Mouse (Mus musculus) monocyte, adult 2 months (primary cell): Measurements from ENCODE around the gene 4930426L09Rik.
A peak's percentile ranks its signal among the peaks of the same experiment; 100 is the strongest.

ENCODE experiments used
- DNase-seq, 2 experiments: peaks; one replicate each; pipeline ENCODE4 v3.0.0; 2022; ENCODE audit warnings: low spot score in 2 of 2, low read depth in 1 of 2

Gene 4930426L09Rik

DNA sequence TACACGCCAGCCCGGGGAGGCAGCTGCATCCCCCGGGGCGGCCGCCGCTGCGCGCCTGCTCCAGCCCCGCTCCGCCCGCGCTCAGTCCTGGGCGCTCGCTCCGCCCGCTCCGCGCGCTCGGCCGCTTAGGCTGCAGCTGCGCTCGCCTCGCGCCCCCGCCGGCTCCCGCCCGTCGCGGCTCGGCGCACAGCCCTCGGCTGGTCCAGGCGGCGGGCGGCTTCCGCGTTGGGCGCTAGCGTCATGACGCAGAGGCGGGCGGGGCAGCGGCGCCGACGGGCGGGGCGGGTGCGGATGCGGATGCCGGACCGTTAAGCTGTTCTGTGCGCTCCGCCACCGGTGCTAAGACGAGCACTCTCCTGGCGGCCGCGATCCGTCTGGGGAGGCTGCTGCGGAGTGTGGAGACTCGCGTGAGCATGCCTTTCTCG lies at the start of gene 4930426L09Rik, which contains the start of gene Pip4k2a:
Gene 4930426L09Rik (plus strand): TSS at position 290 of the 425 bp plus-strand sequence.
Gene Pip4k2a (minus strand): TSS at position 73 of the 425 bp plus-strand sequence.
- peak; percentile 86 to 91 for DNase-seq

DNA sequence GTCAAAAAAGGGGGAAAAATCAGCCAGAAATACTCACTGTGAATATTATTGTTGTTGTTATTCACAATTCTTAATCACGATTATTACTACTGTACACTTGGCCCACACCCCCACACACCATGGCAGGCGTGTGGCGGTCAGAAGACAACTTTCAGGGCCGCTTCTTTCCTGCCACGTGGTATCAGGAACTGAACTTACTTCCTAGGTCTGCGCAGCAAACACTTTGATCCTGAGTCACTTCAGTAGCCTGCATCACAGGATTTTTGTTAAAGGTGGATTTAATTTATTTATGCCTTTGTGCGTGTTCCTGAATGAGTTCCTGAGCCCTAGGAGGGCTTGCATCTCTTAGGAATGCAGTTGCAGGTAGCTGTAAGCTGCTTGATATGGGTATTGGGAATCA lies 49.4 kb upstream of the 4930426L09Rik start:
- no peak for DNase-seq

DNA sequence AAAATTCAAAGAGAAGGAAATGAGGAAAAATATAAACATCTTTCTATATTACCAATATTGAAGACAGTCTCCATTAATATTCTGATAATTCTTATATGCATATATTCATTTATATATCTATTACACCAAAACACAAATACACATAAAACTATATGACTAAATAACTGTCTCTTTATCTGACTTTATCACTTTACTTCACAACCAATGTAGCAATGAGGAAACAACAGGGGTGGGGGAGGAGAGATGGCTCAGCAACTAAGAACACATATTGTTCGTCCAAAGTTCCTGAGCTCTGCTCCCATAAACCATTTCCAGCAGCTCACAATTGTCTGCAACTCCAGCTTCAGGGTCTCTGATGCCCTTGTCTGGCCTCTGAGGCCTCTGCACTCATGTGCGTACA lies 47.4 kb upstream of the 4930426L09Rik start:
- no peak for DNase-seq

DNA sequence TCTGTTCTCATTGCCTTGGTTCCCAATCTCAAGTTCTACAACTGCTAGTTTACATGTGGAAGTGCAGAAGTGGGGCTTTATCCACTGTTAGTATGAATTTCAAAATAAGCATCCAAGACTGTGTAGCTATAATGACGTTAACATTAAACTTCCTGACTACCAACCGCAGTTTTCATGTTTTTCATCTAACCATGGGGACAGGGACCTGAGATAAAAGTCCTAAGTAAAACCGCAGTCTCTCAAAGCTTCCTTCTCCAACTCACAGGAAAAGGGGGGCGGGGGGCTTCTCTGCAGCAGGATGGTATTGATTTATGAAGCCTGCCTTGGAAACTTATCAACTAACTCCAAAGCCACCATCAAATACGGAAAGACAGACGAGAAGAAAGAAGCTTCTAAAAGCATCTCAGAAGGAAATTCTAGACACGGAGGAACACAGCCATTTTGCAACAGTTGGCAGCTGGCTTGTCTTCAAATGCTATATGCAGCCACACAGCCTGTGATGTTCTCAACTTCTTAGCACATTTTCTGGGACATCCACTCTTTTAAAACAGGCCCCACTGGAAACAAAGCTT lies 46.0 kb upstream of the 4930426L09Rik start:
- DNase-seq, result no peak

DNA sequence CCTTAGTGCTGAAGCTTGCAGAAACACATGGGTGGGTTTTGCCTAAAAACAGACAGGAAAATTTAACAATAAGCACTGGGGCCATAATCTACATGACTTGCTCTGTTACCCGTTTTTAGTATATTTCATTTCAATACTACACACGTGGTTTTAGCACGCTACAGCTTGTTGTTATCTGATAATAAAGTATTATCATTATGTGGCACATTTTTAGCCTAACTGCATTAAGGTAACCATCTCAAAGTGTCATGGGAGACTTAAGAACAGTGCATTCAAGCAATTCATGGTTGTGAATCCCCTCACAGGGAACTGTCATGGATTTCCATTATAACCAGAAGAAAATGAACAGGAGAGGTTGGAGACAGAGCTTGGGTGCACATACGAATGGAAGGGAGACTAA lies 43.7 kb upstream of the 4930426L09Rik start:
- DNase-seq, result no peak

DNA sequence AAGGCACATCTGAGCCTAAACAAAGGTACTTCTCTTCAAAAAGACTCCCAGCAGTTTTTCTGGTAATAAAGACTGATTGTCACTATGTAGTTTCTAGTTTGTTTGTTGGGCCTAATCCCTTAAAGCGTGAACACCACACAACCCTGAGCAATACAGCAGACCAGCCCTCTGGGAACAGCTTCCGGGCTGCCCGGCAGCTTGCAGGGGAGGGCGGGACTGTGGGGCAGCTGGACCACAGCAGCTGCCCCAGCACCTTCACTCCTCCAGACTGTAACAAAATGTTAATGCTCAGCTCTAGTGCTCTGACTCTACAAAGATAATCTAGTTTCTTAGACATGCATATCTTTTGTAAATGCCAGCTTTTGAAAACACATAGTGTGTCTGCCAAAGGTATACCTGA lies 43.1 kb upstream of the 4930426L09Rik start:
- no peak for DNase-seq

DNA sequence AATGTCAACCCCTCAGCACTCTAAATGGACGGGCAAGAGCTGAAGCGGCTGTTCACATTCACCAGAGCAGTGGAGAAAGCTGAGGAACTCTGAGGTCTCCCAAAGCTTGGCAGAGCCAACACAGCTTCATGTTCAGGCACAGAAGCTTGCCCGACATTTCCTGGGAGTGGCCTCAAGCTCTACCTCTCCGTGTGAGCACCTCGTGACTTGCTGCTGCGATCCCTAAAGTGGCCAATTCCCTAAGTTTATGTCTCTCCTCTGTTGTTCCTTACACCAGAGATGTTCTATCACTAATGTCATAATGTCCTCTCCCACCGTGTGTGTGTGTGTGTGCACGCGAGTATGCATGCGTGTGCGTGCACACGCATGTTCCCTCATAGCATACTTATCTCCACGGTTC lies 42.5 kb upstream of the 4930426L09Rik start:
- DNase-seq, result no peak

DNA sequence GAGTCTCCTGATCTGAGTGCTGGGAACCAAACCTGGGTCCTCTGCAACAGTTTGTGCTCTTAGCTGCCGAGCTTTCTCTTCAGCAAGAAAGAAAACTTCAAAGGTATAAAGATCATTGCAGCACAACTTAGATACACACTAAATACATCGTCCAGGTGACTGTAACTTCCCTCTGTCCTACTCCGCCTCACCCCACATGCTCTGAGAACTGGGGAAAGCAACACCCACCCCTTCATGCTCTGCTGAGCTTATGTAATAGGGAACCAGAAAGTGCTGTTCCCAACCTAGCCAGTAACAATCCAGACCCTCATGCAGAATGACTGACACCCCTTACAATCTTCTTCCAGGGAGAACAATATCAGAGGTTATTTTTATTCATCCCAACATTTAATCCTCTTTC lies 41.7 kb upstream of the 4930426L09Rik start:
- DNase-seq, result no peak

DNA sequence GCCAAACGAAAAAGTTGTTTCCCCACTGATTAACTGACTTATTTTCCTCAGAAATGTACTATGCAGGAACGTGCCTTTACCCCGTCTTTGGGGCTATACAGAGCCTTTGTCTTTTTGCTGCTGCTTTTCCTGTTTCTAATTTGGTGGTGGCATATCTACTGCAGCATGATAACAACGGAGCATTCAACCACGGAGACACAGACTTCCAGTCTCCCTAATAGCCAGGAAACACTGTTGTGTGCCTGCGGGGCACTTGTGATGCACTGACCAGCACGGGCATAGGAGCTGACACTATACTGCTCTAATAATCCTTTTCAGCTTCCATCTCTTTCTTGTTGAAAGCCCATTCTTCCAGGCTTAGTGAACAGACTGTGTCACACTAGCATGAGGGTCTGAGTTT lies 41.2 kb upstream of the 4930426L09Rik start:
- no peak for DNase-seq

DNA sequence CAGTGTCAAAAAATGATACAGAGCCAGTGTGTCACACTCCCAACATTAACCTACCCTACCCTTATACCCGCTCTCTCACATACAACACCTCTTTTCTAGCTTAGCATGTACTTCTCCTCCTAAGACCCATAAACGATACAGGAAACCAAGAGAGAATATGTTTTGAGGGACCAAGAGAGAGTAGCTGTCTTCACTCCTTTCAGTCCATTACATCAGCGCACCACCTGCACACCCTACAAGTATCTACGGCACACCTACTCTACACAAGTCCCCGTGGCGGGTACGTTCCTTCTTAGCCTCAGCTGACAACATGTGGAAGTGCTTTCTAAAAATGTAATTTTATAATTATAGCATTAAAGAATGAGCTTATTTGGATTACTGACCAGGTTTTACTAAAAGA lies 40.7 kb upstream of the 4930426L09Rik start:
- DNase-seq, result no peak

DNA sequence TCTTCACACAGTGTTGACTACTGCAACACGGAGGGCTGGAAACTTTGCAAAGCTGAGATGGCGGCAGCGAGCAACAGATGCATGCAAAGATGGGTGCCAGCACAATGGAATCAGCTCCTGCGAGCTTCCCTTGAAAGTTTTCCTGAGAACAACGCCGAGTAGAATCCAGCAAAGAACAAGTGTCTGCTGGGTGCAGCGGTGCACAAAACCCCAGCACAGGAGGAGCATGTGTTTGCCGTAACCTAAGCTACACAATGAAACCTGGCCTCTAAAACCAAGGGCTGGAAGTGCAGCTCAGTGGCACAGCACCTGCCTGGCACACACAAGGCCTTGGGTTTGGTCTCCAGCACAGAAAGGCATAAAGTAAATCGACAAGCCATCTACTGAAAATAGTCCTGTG lies 40.1 kb upstream of the 4930426L09Rik start:
- DNase-seq, result no peak

DNA sequence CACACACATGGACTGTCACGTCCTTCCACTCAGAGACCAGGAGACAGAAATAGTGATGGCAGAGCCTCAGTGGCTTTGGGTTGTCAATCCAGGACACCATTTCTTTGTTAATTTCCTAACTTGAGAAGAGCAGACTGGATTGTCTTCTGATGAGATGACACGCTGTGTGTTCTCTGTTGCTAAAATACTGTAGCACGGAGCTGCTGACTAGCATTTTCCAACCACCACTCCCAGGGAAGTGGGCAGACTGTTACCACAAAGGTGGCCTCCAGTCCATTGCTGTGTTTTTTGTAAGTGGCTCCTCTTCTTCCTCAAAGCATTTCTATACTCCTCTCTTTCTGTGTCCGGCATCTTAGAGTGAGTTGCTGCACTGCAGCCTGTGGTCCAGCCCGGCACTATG lies 39.6 kb upstream of the 4930426L09Rik start:
- DNase-seq, result no peak

DNA sequence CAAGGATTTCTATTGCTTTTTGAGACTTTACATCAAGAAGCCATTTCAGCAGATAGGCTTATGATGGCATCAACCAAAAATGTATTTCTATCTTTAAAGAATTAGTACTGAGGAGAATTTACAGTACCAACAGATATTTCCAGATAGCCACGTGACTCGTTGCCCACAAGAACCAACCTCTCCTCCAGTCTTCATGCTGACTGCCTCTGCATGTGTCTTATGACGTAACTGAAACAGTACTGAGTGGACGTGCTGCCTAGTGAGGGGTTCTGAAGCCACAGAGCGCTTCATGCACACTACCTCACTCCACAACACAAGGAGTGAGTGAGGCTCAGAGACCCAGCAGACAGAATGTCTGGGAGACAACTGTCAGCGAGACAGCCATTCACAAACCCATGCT lies 39.1 kb upstream of the 4930426L09Rik start:
- no peak for DNase-seq

DNA sequence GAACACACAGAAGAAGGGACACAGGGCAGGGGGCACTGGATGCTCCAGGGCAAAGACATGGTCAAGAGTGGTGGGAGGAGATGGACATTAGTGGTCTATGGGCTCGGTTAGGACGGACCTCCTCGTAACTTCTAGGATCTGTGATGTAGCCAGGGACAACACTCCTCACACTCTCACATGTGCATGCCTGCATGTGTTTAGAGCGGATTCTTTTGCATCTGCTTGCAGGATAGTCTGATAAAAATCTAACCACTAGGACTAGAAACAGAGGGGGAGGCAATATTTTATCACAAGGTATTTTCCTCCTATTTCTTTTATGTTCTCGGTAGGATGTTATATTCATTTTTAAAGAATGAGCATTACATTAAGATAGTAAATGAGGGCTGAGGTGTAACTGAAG lies 38.6 kb upstream of the 4930426L09Rik start:
- DNase-seq, result no peak

DNA sequence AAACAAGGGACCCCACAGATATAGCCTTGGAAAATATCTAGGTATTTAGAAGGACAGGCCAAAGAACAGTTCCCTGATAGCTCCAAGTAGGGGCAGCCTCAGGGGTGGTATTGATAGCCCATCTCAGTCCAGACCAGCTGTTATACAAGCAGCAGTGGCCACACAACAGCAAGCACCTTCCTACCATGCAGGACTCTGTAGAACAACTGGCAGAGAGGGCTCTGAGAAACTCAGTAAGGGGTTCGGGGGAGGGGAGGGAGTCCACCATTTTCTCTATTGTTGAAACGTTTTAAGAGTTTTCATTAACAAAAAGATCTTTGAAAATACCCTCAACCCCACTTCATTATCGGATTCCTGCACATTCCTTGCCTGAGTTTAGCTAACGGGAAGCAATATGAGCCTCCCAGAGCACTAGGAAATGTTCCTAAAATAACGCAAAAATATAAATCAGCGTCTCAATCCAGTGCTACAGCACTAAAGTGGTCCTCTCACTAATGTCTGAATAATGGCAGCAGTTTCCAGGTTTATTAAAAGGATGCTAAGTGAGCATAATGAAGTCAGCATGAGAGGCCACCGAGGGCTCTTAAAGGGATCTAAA lies 37.7 kb upstream of the 4930426L09Rik start:
- DNase-seq, result no peak

DNA sequence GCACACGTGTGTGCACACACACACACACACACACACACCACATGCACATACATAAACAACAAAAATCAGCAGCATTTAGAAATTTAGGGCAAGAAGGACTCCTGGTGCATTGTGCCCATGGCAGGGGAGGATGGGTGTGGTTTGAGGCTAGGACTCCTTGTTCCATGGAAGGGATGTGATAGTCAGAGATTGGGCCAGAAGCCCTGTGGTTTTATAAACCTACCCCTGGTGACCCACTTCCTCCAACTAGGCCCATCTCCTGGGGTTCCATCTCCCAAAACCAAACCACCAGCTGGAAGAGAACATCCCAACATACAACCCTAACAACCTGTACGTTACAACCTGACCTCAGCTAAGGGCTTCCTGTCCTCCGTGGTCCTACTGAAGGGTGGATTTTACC lies 35.6 kb upstream of the 4930426L09Rik start:
- DNase-seq, result no peak

DNA sequence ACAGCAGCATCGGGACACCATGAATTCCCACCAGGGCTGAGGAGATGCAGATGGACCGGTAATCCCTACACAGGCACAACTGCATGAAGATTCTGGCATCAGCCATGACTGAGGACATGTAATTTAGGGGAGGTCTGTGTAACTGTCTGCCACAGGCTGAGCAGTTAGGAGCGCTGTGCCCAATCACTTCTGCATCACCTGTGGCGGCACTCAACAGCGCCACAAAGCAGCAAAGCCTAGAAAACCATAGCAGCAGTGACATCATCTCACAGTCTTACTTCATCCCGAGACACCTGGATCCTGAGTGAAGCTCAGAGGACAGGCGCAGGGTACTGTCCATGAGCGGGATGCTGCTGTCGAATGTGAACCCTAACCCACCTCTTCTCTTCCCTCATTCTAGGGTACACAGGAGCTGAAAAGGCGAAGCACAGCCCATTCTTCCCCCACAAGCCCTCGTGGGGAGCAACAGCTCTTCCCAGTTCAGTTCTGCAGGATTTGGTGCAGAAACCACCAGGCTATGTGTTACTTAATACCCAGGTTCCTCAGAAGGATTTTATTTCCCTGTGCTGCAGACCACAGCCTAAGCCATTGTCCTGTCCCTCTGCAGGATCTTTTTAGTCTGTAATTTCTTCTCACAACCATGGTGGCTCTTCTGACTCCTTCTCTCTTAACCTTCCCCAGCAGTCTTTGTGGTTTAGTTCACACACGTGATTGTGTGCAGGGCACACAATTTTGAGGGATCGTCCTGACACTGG lies 34.7 kb upstream of the 4930426L09Rik start:
- DNase-seq, result no peak

DNA sequence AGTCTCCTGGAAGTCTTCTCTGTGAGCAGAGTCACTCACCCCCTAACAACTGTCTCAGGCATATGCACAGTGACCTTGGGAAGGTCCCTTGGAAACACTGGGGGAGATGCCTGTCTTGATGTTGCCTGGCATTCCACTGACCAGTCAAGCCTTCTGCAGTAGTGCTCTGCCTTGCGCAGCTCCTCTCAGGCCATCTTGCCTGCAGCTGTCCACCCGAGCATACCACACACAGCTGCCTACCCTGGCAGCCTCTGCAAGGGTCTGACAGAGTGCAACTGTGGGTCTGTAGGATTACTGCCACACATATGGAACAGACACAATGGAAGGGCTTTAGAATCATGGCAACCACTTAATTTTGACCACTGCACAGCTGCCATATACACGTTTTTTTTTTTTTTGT lies 33.0 kb upstream of the 4930426L09Rik start:
- DNase-seq, result no peak

DNA sequence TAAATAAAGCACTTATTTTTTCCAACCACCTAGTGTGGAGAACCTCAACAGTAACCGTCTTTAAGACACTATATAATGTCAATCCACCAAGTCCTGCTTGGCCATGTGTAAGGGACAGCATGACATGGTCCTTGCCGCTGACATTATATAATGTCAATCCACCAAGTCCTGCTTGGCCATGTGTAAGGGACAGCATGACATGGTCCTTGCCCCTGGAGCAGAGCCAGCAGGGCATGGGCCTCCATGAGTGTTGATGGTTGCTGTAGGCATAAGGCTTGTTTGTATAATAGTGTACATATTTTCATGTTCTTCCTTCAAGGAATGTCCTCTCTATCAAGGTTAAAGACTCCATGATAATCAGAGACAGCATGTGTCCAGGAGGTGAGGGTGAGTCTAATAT lies 32.2 kb upstream of the 4930426L09Rik start:
- no peak for DNase-seq

DNA sequence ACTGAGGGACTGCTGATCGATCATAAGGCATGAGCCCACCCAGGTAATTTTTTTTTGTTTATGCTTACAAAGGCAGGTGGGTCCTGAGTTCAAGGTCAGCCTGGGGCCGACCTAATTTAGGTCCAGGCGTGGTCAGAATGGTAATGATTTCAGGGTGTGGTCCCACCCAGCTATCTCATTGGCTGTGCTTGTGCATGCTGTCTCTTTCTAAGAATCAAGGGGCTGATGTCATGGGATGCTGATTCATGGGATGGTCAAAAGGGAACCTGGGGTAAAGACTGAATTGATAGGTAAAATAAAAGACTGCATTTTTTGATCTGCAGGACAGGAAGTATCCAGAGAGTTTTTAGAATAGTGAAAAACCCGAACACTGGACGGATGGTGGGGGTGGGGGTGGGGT lies 31.6 kb upstream of the 4930426L09Rik start:
- no peak for DNase-seq

DNA sequence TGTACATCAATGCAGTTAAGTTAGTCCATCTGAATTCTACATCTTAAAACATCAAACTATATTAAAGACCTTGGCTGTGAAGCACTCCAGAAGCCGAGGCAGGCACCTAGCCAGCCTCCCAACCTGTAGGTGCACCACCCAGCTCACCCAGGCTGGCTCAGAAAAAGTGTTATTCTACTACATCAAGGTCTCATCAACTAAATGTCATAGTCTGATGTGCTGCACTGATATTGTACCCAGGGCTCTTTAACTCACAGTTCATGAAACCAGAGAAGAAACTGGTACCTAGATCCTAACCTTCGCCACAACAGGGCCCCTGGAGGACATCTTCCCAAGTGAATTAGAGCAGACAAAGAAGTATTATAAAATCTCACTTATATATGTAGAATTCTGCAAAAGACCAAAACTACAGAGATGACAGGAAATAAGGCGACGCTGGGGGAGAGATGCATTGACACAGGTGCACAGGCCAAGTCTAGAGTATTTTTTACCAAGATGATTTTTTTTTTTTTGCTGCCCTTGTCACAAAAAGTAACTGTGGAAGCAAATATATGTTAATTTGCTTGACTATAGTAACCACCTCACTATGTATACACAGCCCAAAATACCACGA lies 30.6 kb upstream of the 4930426L09Rik start:
- DNase-seq, result no peak

DNA sequence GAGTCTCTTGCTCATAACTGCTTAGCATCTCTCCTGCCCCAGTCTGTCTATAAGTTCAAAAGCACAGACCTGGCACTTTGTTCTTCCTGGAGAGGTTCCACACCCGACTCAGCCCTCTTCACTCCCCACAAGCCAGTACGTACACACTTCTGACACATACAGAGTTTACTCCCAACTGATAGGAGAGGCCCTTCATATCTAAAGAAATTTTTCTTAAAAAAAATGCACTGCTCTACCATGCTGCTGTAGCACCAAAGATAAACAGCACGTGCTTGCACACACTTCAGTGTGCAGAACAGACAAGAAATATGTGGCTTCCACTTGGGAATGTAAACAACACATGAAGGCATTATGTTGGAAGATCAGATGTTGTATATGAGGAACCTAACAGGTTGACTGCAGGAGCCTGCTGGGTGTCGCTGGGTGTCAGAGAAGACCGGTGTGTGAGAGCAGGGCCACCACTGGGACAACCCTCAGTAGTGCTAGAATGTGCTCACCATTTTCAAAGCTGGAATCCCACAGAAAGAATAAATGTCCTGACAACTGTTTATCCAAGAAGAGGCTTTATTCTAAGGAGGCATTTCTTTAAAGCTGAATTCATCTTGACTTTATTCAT lies 29.0 kb upstream of the 4930426L09Rik start:
- DNase-seq, result no peak
